Mouse (Mus musculus) kidney, embryonic 16.5 days (tissue): ENCODE results near the gene Zfhx3. TPM values are rescaled to one million over a fixed set of nuclear protein-coding genes. Genes with fewer than 3 reads are reported as not detected.

Experiments
- ATAC-seq: fragments of 200-750 bp; cut with Nextera tagmentation; 2 replicates; pipeline ENCODE4 v1.8.0; 2017; ENCODE audit warnings: moderate TSS enrichment; ENCODE audit not compliant: low FRiP score, low TSS enrichment
- H3K27ac ChIP-seq: fragments of 300-500 bp; sonication (generic); 2 replicates; pipeline ENCODE4 v1.5.1; 2014; ENCODE audit warnings: low read length
- H3K27me3 ChIP-seq: fragments of 300-500 bp; sonication (generic); 2 replicates; pipeline ENCODE4 v1.6.1; 2014; ENCODE audit warnings: low read length, control low read depth, mixed read lengths; ENCODE audit not compliant: insufficient read depth
- H3K36me3 ChIP-seq: fragments of 300-500 bp; sonication (generic); 2 replicates; pipeline ENCODE4 v1.6.1; 2014; ENCODE audit warnings: low read length, control low read depth, mixed read lengths; ENCODE audit not compliant: insufficient read depth
- H3K4me1 ChIP-seq: fragments of 300-500 bp; sonication (generic); 2 replicates; pipeline ENCODE4 v1.6.1; 2014; ENCODE audit warnings: low read length, control low read depth, mixed read lengths; ENCODE audit not compliant: insufficient read depth
- H3K4me2 ChIP-seq: fragments of 300-500 bp; sonication (generic); replicated peaks from 2 replicates; pipeline ENCODE4 v1.6.1; 2014; ENCODE audit warnings: low read depth, low read length
- H3K4me3 ChIP-seq: fragments of 300-500 bp; sonication (generic); 2 replicates; pipeline ENCODE4 v1.5.1; 2014; ENCODE audit warnings: mild to moderate bottlenecking, low read length
- H3K9ac ChIP-seq: fragments of 300-500 bp; sonication (generic); replicated peaks from 2 replicates; pipeline ENCODE4 v1.6.1; 2014; ENCODE audit warnings: low read length
- H3K9me3 ChIP-seq: fragments of 300-500 bp; sonication (generic); 2 replicates; pipeline ENCODE4 v1.6.1; 2016; ENCODE audit warnings: low read length, control low read depth
- WGBS: fragments of 180-500 bp; shearing (Covaris S2); extraction: QIAGEN DNeasy Blood & Tissue Kit; methylation state at CpG from one replicate; pipeline ENCODE4 v1.1.7; 2014; 5-methylcytosine and 5-hydroxymethylcytosine counted together
- polyA plus RNA-seq: library from polyadenylated mRNA; unstranded; fragments of >200 nt; fragmentation: Nextera tagmentation; extraction: Ambion mirVana; gene quantifications from 2 replicates; pipeline ENCODE4 v1.2.1, GENCODE M21; 2015

Zfhx3 gene
- polyA plus RNA-seq, 1 experiment from 2014 or later, result 6.6 TPM

DNA sequence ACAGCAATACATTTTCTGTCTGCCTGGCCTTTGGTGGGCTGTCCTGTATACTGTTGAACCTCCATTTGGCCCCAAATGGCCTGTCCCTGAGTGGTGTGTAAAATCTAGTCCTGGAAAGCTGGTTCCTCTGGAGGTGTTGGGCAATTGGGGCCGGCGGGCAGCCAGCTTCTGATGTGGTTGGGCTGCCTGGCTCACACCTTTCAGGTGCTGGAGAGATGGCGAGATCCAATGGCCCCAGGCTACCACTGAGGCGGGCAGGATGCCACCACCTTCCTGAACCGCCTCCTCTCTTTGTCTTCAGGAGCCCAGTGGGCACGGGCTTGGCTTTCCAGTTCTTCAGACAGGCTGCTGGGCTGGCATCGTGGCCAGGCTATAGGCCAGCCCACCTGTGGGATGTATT is 803.1 kb downstream of the Zfhx3 start:
- Histone ChIP-seq H3K27ac (no peak overlapping the region), H3K4me3 (no peak overlapping the region), H3K4me1 (peaks cover 29% of the 10 kb centered on the region), H3K9me3 (no peaks in the 10 kb centered on the region), H3K9ac (no peak overlapping the region), H3K27me3 (no peaks in the 10 kb centered on the region), H3K4me2 (no peak overlapping the region), H3K36me3 (no peaks in the 10 kb centered on the region)
- ATAC-seq, result no peak
- 74% methylated on average over 7 of the region's 7 CpGs for WGBS

DNA sequence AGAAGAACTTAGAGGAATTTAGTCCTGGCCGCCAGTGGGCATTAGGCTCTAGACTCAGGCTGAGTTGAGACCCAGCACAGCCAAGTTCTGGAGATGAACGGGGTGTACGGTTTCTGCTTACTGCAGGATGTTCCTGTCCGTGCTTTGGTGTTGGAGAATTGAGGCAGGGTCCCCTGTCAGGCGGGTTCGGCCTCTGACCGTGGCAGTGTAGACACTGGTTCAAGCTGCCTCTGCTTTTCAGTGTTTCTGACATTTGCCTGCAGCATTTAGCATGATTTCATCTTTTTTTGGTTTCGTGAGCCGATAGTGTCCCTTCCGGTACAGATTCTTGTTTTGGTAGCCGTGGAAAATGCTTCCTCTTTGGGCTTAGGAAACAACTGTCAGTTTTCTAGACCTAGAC is 805.7 kb downstream of the Zfhx3 start:
- no peak for ATAC-seq
- Histone ChIP-seq H3K9ac (no peak overlapping the region), H3K4me2 (no peak overlapping the region), H3K4me1 (peaks cover 24% of the 10 kb centered on the region), H3K36me3 (no peaks in the 10 kb centered on the region), H3K9me3 (no peaks in the 10 kb centered on the region), H3K4me3 (no peak overlapping the region), H3K27me3 (no peaks in the 10 kb centered on the region), H3K27ac (no peak overlapping the region)
- 60% methylated on average over 11 of the region's 11 CpGs for WGBS

DNA sequence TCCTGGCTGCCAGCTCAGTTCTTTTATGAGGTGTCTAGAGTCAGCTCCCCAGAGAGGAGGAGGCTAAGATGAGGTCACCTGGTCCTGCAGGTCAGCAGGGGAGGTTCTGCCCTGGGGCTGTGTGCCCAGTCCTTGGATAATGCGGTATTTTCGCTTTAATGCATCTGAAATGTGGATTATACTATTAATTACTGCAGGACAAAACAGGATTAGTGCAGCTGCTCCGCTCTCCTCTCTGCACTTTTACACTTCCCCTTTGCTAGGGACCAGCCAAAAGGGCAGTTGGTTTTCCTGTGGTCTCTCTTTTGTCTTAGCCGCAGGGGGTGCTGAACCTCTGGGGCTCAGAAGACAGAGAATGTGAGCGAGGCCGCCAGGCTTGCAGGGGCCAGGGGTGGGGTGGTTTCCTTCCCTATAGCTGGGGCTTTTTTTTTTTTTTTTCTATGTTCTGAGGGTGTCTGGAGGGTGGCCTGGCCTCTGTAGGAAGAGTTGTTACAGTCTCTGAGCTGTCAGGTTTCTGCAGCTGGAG is 806.5 kb downstream of the Zfhx3 start:
- Histone ChIP-seq H3K4me1 (peaks cover 22% of the 10 kb centered on the region), H3K27me3 (no peaks in the 10 kb centered on the region), H3K4me2 (no peak overlapping the region), H3K9me3 (no peaks in the 10 kb centered on the region), H3K9ac (no peak overlapping the region), H3K4me3 (no peak overlapping the region), H3K36me3 (no peaks in the 10 kb centered on the region), H3K27ac (peak overlapping the region; percentile 2; the same call in 1 of the 2 replicates)
- WGBS, result 21% methylated on average over 6 of the region's 6 CpGs
- ATAC-seq, result peak; percentile 43

DNA sequence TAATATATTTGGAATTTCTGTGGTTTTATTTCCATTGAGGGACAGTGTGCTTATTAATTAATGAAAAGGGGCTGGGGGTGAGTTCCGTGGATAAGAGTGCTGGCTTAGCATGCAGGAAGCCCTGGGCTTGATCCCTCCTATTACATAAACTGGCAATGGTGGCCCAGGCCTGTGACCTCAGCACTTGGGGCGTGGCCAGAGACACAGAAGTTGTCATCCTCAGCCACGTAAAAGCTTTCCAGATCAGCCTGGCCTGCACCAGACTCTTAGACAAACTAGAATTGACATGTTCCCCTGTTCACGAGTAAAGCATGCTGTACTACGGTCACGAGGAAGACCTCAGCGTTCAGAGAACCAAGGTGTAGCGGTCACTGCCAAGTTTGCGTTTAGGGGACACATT is 808.4 kb downstream of the Zfhx3 start:
- Histone ChIP-seq H3K9ac (no peak overlapping the region), H3K4me3 (no peak overlapping the region), H3K4me2 (no peak overlapping the region), H3K4me1 (peaks cover 25% of the 10 kb centered on the region), H3K27me3 (no peaks in the 10 kb centered on the region), H3K27ac (no peak overlapping the region), H3K9me3 (no peaks in the 10 kb centered on the region), H3K36me3 (no peaks in the 10 kb centered on the region)
- 90% methylated on average over 9 of the region's 9 CpGs for WGBS
- no peak for ATAC-seq

DNA sequence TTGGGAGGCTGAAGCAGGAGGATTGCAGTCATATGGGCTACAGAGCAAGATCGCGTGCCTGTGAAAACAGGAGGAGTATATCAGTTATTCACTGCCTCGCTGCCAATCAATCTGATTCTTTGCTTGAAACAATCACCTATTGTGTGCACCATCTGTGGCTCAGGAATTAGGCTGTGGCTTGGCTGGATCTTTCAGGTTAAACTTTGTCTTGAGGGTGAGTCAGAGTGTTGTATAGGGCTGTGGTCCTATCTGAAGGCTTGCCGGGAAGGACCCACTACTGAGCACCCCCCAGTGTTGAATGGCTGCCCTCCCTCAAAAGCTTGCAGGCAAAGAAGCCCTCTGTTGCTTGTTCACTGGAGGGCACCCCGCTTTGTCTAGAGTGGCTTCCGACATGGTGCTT is 812.1 kb downstream of the Zfhx3 start:
- Histone ChIP-seq H3K27me3 (no peaks in the 10 kb centered on the region), H3K9ac (no peak overlapping the region), H3K27ac (0 out of 2 replicates have a peak overlapping the region, but pooled peaks have one; percentile 9), H3K4me3 (no peak overlapping the region), H3K36me3 (no peaks in the 10 kb centered on the region), H3K4me1 (peaks cover 30% of the 10 kb centered on the region), H3K9me3 (no peaks in the 10 kb centered on the region), H3K4me2 (no peak overlapping the region)
- ATAC-seq, result no peak
- WGBS, result 82% methylated on average over 6 of the region's 6 CpGs

DNA sequence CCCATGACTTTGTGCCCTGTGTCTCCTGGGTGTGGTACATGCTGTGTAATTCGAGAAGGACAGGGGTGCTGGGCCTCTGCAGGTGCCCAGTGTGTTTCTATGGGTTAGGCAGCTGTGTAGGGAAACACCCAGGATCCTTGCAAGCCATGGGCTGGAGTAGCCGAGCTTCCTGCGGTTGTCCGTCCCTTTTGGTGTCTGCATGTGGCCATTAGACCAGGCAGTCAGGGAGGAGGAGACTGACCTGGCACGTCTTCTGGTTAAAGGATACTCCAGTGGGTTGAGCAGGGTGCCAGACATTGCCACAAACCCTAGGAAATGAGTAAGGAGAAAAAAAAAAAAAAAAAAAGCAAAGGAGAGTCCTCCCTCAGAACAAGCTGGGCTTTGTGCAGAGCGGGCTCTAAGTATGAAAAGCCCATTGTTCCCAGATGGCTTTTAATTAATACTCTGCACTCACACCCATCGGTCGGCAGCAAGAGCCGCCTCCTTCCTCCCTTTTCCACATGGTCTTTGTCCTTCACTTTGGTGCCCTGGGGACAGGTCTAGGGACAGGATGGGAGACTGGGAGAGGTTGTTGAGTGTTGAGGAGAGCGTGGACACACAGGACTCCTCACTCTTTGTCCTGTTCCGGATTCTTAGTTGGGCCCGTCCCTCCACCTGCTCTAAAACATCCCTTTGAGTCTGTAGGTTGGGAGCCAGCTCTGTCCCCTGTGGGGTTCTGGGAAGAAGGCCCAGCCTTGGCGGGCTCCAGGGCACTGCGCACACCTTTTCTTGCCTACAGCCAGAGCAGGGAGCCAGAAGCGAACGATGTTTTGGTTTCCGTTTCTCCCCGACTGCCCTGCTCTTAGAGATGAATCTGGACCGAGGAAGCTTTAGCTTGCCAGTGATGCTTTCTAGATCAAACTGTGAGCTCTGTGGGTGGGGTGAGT is 813.2 kb downstream of the Zfhx3 start:
- no peaks in the 10 kb centered on the region for H3K27me3 ChIP-seq
- peak overlapping the region; percentile 22; the same call in 1 of the 2 replicates for H3K9ac ChIP-seq
- H3K4me2 ChIP-seq, result no peak overlapping the region
- 62% methylated on average over 19 of the region's 19 CpGs for WGBS
- no peak overlapping the region for H3K4me3 ChIP-seq
- peak; percentile 60; the same call in 1 of the 2 replicates for ATAC-seq
- H3K4me1 ChIP-seq, result peaks cover 35% of the 10 kb centered on the region
- H3K36me3 ChIP-seq, result no peaks in the 10 kb centered on the region
- no peaks in the 10 kb centered on the region for H3K9me3 ChIP-seq
- peak overlapping the region; percentile 44 for H3K27ac ChIP-seq

DNA sequence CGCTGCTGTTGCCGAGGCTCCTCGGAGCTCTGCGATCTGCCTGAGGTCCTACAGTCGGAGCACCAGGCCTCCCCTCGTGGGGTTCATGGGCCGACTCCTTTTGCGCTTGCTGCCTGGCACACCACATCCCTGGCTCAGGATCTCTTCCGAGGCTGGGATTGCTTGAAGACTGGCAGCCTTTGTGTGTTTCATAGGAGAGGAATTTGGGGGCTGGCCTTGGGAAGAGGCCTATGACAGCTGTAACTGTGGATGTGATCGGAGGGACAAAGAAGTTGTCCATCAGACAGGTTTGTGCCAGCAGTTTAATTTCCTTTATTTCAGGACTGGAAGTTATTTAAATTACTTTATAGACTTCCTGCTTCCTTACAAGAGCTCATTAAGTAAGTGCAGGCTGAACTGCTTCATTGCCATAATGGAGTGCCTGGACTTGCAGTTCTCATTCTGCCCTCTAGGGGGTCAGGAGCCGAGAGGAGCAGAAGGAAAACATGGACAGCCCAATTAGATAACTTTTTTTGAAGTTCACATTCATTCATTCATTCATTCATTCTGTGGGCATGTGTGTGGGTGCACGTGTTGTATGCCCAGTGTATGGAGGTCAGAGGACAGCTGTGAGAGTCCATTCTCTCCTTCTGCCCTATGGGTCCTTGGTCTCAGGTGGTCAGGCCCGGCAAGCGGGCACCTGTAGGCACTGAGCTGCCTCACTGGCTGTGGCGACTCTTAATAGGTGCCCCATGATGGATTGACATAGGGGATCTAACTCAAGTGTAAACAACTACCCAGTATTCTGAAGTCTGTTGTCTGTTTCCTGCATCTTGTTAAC is 817.3 kb downstream of the Zfhx3 start:
- H3K4me1 ChIP-seq, result peaks cover 57% of the 10 kb centered on the region
- no peak overlapping the region for H3K4me2 ChIP-seq
- ATAC-seq, result peak; percentile 14; the same call in 1 of the 2 replicates
- 60% methylated on average over 15 of the region's 15 CpGs for WGBS
- H3K27ac ChIP-seq, result peak overlapping the region; percentile 65
- no peaks in the 10 kb centered on the region for H3K27me3 ChIP-seq
- H3K36me3 ChIP-seq, result no peaks in the 10 kb centered on the region
- 0 out of 2 replicates have a peak overlapping the region, but pooled peaks have one; percentile 14 for H3K9ac ChIP-seq
- no peaks in the 10 kb centered on the region for H3K9me3 ChIP-seq
- H3K4me3 ChIP-seq, result no peak overlapping the region

DNA sequence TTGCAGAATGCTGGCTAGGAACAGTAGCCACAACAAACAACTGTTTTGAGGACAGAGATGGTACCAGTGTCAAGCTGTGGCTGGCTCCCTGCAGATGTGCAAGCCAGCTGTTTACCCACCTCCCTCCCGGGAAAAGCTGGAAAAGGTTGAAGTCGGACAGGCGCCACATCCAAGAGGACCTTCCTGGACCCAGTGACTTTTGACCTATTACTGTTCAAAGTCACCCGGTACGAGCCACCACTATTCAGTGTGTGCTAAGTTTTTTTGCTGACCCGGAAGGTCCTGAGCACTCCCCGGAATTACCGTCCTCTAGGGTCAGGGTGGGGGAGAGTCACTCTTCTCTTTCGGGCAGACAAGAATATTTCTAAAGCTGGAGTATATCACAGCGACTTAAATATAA is 818.3 kb downstream of the Zfhx3 start:
- H3K4me2 ChIP-seq, result no peak overlapping the region
- H3K9ac ChIP-seq, result no peak overlapping the region
- no peak for ATAC-seq
- H3K4me1 ChIP-seq, result peaks cover 59% of the 10 kb centered on the region
- H3K27me3 ChIP-seq, result no peaks in the 10 kb centered on the region
- no peaks in the 10 kb centered on the region for H3K9me3 ChIP-seq
- no peaks in the 10 kb centered on the region for H3K36me3 ChIP-seq
- no peak overlapping the region for H3K4me3 ChIP-seq
- WGBS, result 71% methylated on average over 10 of the region's 10 CpGs
- H3K27ac ChIP-seq, result no peak overlapping the region

DNA sequence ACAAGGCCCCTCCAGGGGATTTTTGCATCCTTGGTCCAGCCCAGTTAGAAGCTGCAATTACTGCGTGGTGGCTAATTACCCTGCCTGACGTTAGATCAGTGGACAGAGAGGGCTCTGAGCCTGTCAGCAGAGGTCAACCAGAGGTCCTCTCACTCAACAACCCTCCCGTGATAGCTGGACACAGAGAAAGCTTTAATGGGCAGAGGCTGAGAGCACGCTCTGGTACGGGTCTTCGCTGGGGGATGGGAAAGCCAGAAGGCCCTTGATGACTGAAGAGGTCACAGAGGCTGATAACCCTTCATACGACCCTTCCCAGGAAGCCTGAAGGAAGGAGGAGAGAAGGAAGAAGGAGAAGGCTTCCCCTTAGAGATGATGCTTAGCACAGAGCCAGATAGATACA is 820.1 kb downstream of the Zfhx3 start:
- Histone ChIP-seq H3K4me2 (no peak overlapping the region), H3K27me3 (no peaks in the 10 kb centered on the region), H3K36me3 (no peaks in the 10 kb centered on the region), H3K4me1 (peaks cover 62% of the 10 kb centered on the region), H3K4me3 (no peak overlapping the region), H3K9ac (no peak overlapping the region), H3K9me3 (no peaks in the 10 kb centered on the region), H3K27ac (no peak overlapping the region)
- ATAC-seq, result no peak
- 22% methylated on average over 7 of the region's 7 CpGs for WGBS
